Mouse (Mus musculus) lung, adult 2 months (tissue): ENCODE data around the gene Pycard. TPM values are rescaled to one million over a fixed set of nuclear protein-coding genes. Genes with fewer than 3 reads are reported as not detected.
"Not testable (repeated sequence)": the region's sequence is repeated elsewhere in the genome, so short reads cannot be mapped to it uniquely, and the experiment has no call there.

ENCODE experiments used
- DNase-seq: peaks from one replicate; pipeline ENCODE4 v3.0.0; 2022
- H3K4me1 ChIP-seq: fragments of 200-500 bp; 2 replicates; pipeline ENCODE4 v1.6.1; 2011; ENCODE audit warnings: low read length; ENCODE audit not compliant: control insufficient read depth, insufficient read depth
- H3K4me3 ChIP-seq: fragments of 200-500 bp; replicated peaks from 2 replicates; pipeline ENCODE3; 2011; ENCODE audit warnings: low read depth, mild to moderate bottlenecking, control low read depth, low read length; ENCODE audit errors: extremely low read depth
- CTCF ChIP-seq: fragments of 200-500 bp; IDR thresholded peaks from 2 replicates; pipeline ENCODE4 v1.5.1; 2011; ENCODE audit warnings: mild to moderate bottlenecking, low read length, control low read depth; ENCODE audit not compliant: insufficient read depth
- POLR2A ChIP-seq: fragments of 200-500 bp; IDR thresholded peaks from 2 replicates; pipeline ENCODE4 v1.6.1; 2011; ENCODE audit warnings: low read depth, mild to moderate bottlenecking, control low read depth, low read length, borderline replicate concordance; ENCODE audit errors: extremely low read depth
- WGBS: fragments of 180-500 bp; shearing (Covaris S2); methylation state at CpG from one replicate; pipeline ENCODE4 v1.1.7; 2018; 5-methylcytosine and 5-hydroxymethylcytosine counted together
- polyA plus RNA-seq: library from polyadenylated mRNA; depleted of rRNA; stranded (reverse); fragments of >200 nt; gene quantifications from 2 replicates; pipeline ENCODE4 v1.2.3, GENCODE M21; 2012; rRNA removed

The Pycard gene
- polyA plus RNA-seq, 1 experiment = 66.7 TPM

- H3K4me1 ChIP-seq = no peaks in the 10 kb centered on the region
- TF ChIP-seq POLR2A = no peak
- TF ChIP-seq CTCF = no peak
- 16% methylated on average over 23 of the region's 23 CpGs for WGBS
- no peak for DNase-seq
- no peak overlapping the region for H3K4me3 ChIP-seq
Observed at GRCm38 (mm10) chr7:127944614-127945013, 49.1 kb downstream of the Pycard start.

GRCm38 (mm10) chr7:127942097-127942496 is 51.6 kb downstream of the Pycard start:
- 53% methylated on average over 2 of the region's 2 CpGs for WGBS
- H3K4me3 ChIP-seq, H3K4me1 ChIP-seq, DNase-seq: not testable (repeated sequence)

Other genes starting within 250 kb of the Pycard start
- gene Fbxl19, start 249.3 kb downstream of the Pycard start, polyA plus RNA-seq = 25.9 and 27.3 TPM in 2 replicates
- gene Orai3, start 224.1 kb downstream of the Pycard start, polyA plus RNA-seq = 39.1 and 45.6 TPM in 2 replicates
- 10.8 and 15.6 TPM in 2 replicates for gene Setd1a, start 217.2 kb downstream of the Pycard start, polyA plus RNA-seq
- not detected in 2 replicates for gene Gm49388, start 208.3 kb downstream of the Pycard start, polyA plus RNA-seq
- 79.4 and 81.7 TPM in 2 replicates for gene Hsd3b7, start 193.3 kb downstream of the Pycard start, polyA plus RNA-seq
- gene Stx4a, start 169.6 kb downstream of the Pycard start, polyA plus RNA-seq = 63.5 and 77.9 TPM in 2 replicates
- gene Stx1b, start 169.3 kb downstream of the Pycard start, polyA plus RNA-seq = 5.1 and 7.6 TPM in 2 replicates
- 22.0 and 23.4 TPM in 2 replicates for gene Zfp646, start 117.6 kb downstream of the Pycard start, polyA plus RNA-seq
- gene Zfp668, start 117.0 kb downstream of the Pycard start, polyA plus RNA-seq = 6.0 and 6.7 TPM in 2 replicates
- gene Prss53, start 102.9 kb downstream of the Pycard start, polyA plus RNA-seq = 3.4 and 5.0 TPM in 2 replicates
- gene Gm21974, start 98.4 kb downstream of the Pycard start, polyA plus RNA-seq = not detected in 2 replicates
- gene Vkorc1, start 98.2 kb downstream of the Pycard start, polyA plus RNA-seq = 176 and 201 TPM in 2 replicates
- gene Bckdk, start 89.8 kb downstream of the Pycard start, polyA plus RNA-seq = 72.7 and 94.7 TPM in 2 replicates
- 10.4 and 12.5 TPM in 2 replicates for gene Kat8, start 81.4 kb downstream of the Pycard start, polyA plus RNA-seq
- 157 and 158 TPM in 2 replicates for gene Prss8, start 63.8 kb downstream of the Pycard start, polyA plus RNA-seq
- gene Prss36, start 47.1 kb downstream of the Pycard start, polyA plus RNA-seq = 14.6 and 17.5 TPM in 2 replicates
- gene Fus, start 26.4 kb downstream of the Pycard start, polyA plus RNA-seq = 221 and 299 TPM in 2 replicates
- gene Trim72, start 10.1 kb upstream of the Pycard start, polyA plus RNA-seq = 5.1 and 15.4 TPM in 2 replicates
- 25.2 and 27.6 TPM in 2 replicates for gene Itgam, start 68.8 kb upstream of the Pycard start, polyA plus RNA-seq
- 0.07 and 0.12 TPM in 2 replicates for gene Gm49368, start 68.8 kb upstream of the Pycard start, polyA plus RNA-seq
- gene Itgax, start 135.7 kb upstream of the Pycard start, polyA plus RNA-seq = 20.6 and 25.0 TPM in 2 replicates
- 0.50 and 0.56 TPM in 2 replicates for gene Itgad, start 160.5 kb upstream of the Pycard start, polyA plus RNA-seq
- 186 and 243 TPM in 2 replicates for gene Cox6a2, start 212.5 kb upstream of the Pycard start, polyA plus RNA-seq
- 41.3 and 45.2 TPM in 2 replicates for gene Armc5, start 243.5 kb upstream of the Pycard start, polyA plus RNA-seq
- 2.4 and 3.1 TPM in 2 replicates for gene 9130023H24Rik, start 244.2 kb upstream of the Pycard start, polyA plus RNA-seq